Mouse (Mus musculus): ENCODE data around the gene Golt1a.

Golt1a gene

DNA sequence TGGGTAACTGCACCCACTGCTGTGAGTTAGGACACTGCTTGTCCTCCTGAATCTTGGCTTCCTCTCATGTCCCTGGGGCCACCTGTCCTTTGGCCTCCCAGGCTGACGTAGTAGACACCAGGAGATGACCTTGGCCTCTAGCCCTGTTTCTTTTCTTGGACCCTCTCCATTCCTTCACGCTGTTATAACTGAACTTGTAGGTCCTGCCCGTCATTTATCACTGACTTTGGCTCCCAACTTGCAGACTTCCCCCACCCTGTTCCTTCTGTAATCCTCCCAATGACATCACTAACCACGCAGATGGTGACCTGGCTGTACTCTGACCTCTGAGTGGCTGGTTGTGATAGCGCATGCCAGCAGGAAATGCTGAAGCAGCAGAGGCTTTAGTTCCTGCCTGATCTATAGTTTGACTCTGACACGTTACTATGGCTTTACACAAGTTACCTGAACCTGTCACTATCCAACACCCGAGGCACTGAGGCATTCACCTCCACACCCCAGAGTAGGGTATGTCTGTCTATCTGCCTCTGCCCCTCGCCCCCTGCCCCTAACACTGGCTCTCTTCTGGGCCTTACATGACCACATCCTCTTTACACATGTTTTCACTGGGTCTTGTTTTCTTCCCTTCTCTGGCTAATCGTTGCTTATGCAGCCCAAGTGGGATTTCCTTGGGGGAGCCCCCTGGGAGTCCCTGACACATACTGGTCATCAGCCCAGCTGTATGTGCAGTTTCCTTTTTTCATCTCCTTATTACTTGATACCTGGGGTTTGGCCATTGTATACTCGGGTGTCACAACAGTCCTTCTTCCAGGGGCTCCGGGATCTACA, 38.3 kb downstream of the Golt1a start:
- in situ Hi-C loops (cut with MboI, MseI): no loop called here

DNA sequence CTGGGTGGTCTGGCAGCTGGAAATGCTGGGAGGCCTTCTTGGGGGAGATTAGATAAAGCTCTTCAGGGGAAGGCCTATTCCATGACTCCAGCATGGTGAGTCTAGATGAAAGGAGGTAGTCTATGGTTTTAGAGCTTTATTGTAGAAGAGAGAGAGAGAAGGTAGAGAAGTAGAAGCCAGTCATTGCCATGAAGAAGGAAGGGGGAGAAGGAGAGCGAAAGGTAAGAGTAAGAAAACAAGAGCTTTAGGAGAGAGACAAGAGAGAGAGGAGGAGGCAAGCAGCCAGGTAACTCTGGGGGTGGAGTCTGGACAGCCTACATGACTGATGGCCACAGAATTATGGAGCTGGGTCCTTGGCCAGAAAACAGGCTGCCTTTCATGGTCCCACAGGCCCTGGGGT, 40.6 kb downstream of the Golt1a start, which contains the start of gene Ren1:
Gene Ren1 (plus strand): TSS at position 301 of the 400 bp plus-strand sequence.
- in situ Hi-C loops (cut with MboI, MseI): no loop called here

DNA sequence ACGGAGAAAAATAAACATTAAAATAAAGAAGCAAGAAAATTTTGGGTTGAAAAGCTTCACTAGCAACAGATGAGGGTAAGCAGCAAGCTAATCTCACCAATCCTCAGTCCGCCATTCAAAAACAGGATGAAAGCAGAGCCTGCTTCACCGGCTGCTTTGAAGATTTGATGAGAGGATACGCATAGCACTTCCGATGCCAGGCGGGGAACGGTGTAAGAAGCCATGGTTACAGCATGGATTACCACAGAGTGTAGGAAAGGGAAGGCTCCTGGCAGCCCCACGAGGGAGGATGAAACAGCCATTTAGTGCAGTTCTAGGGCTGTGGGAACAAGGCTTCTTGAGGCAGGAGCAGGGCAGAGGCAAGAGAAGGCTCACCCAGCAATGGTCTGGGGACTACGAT, 42.2 kb downstream of the Golt1a start:
- in situ Hi-C loops (cut with MboI, MseI): no loop called here

DNA sequence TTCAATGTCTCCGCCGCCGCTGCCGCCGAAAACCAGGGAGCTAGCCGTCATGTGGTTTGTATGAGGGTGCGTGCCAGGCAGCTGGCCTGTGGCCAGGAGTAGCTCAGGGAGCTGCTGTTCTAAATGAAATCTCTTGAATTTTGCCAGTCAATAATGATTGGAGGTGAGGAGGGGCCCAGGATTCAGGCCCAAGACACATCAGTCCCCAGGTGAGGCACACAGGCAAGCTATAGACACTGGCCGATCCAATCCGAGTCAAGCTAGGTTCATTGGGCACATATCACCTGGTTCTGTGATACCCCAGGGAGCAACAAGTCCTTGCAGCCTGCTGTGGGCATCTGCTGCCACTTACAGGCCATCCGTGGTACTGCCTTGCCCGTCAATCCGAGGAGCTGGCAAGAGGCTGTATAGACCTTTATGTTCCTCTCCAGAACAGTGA, 43.8 kb downstream of the Golt1a start:
- in situ Hi-C loops (cut with MboI, MseI): no loop called here

DNA sequence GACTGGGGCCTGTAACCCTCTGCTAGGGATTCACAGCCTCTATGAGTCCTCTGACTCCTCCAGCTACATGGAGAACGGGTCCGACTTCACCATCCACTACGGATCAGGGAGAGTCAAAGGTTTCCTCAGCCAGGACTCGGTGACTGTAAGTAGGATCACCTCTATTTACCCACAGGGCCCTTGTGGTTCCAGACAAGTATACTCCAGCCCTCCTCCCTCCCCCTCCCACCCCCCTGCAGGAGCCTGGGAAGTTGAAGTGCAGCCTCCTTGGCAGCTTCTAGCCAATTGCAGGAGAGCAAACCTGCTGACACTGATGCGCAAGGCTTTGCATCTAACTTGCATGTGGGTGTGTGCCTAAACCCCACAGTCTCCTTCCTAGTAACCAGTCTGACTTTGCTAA, 45.9 kb downstream of the Golt1a start:
- in situ Hi-C loops (cut with MboI, MseI): loop anchor here (5.0 kb wide), 1 partner anchor 38 kb away; no protein-coding TSS in a partner anchor

DNA sequence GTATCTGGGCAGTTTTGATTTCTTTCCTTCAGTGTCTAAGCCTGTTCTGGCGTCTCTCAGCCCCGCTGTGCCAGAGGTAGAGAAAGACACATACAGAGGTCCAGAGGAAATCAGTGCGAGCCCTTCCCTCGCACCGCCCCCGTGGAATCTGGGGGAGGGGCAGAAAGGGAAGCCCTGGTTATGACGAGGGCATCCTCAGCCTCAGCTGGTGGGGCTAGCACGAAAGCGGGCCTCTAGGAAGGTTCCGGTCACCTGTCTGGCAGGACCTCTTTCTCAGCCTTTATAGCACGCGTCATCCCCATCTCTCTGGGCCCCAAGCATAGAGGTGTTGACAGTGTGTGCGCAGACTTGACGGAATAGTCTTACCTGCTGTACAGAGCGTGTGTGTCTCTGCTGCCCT, 46.3 kb downstream of the Golt1a start:
- in situ Hi-C loops (cut with MboI, MseI): loop anchor here (5.0 kb wide), 1 partner anchor 39 kb away; no protein-coding TSS in a partner anchor

DNA sequence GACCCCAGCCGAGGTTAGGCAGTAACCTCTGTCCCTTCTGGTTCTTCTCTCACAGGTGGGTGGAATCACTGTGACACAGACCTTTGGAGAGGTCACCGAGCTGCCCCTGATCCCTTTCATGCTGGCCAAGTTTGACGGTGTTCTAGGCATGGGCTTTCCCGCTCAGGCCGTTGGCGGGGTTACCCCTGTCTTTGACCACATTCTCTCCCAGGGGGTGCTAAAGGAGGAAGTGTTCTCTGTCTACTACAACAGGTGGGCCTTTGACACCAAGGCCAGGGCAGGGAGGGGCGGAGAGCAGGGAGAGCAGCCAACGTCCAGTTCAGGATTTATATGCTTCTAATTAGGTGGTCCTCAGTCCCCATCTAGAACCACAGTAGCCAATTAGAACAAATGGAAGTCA, 46.7 kb downstream of the Golt1a start:
- in situ Hi-C loops (cut with MboI, MseI): loop anchor here (5.0 kb wide), 1 partner anchor 39 kb away; no protein-coding TSS in a partner anchor

DNA sequence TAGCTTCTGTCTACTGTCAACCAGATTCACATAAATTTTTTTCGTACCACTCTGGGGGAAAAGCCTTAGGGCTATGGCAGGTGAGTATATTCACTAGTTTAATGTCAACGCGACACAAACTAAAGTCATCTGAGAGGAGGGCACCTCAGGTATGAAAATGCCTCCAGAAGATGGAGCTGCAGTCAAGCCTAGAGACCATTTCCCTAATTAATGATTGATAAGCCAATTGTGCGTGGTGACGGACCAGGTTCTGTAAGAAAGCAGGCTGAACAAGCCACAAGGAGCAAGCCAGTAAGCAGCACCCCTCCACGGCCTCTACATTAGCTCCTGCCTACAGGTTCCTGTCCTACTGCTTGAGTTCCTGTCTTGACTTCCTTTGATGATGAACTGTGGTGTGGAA, 51.4 kb downstream of the Golt1a start:
- in situ Hi-C loops (cut with MboI, MseI): no loop called here

DNA sequence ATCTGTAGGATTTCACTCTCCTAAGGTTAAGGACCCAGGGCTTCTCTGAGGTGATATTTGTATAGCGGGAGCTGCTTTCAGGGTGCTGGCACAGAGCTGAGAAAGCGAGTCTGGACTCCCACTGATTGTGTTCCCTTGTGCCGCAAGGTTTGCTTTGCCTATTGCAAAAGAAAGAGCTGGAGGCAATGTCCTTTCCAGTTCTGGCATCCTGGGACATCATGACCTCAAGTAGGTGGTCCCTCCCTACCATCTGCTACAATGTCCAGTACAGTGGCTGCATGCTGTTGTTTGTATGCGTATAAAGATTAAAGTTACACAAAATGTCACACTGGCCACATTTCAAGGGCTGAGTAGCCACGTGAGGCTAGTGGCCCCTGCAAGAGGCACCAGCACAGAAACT, 52.5 kb downstream of the Golt1a start:
- in situ Hi-C loops (cut with MboI, MseI): no loop called here

DNA sequence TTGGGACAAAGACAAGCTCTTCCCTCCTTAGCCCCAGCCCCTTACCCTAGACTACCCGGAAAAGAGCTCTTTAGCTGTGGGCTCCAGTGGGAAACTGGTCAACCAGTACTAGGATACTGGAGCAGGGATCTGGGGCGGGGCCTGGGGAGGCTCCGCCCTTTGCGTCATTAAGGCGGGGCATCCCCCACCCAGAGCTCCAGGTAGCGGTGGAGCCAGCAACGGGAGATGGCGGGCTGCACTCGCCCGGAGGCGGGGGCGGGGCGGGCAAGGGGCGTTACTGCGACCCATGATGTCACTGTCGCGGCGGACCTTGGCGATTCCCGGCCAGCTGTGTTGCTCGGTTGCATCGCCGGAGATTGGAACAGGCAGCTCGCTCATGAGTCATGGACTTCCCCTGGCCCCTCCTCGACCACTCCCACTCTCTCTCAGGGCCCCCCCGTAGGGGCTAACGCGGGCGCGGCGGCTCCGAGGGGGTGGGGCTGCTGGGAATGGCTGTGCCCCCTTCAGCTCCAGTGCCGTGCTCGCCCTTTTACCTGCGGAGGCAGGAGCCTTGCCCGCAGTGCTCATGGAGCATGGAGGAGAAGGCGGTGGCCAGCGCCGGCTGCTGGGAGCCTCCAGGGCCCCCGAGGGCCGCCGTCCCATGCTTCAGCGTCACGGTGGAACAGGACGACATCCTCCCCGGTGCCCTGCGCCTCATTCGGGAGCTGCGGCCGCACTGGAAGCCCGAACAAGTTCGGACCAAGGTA, 53.8 kb downstream of the Golt1a start, which contains the start of gene Etnk2:
Gene Etnk2 (plus strand): TSS at position 297 of the 746 bp plus-strand sequence.
- in situ Hi-C loops (cut with MboI, MseI): no loop called here

DNA sequence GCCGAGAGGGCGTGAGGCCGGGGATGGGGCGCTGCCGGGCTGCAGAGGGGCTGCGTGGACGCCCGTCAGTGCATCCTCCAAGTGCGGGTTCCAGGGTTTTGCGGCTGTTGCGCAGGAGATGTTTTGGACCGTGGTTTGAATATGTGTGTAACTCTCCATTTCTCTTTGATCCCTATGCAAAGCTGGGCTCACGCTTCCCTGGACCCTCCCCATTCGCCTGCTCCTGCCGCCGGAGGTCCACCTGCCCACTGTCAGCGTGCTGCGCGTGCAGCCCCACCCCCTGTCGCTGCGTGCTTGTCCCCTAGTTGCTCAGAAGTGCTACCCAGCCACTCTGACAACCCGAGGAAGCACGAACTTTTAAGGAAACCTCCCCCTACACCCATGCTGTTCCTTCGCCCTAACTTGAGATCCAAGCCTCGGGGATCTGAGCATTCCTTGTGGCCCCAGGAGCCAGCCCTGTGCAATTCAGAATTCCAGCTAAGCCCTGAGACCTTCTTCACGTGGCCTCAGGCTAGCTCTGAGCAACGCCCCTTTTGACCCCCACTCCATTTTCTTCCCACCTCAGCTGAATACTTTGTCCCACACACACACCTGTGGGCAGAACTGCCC, 54.5 kb downstream of the Golt1a start:
- in situ Hi-C loops (cut with MboI, MseI): no loop called here

DNA sequence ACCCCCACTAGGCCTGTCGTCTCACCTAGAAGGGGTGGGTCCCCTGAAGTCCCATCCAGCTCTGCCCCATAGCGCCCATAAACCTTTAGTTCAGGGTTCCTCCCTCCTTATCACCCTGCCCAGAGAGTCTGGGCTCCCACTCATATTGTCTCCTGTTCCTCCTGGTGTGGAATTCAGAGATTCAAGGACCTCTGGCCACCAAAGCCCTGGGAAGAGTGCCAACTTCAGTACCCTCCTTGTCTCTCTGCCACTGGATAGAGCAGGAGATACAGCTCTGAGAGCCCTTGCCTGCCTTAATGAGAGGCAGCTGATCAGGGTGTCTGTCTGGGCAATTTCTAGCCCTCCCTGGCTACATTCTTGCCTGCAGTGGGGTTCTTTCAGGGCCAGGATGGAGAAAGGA, 55.3 kb downstream of the Golt1a start:
- in situ Hi-C loops (cut with MboI, MseI): no loop called here

DNA sequence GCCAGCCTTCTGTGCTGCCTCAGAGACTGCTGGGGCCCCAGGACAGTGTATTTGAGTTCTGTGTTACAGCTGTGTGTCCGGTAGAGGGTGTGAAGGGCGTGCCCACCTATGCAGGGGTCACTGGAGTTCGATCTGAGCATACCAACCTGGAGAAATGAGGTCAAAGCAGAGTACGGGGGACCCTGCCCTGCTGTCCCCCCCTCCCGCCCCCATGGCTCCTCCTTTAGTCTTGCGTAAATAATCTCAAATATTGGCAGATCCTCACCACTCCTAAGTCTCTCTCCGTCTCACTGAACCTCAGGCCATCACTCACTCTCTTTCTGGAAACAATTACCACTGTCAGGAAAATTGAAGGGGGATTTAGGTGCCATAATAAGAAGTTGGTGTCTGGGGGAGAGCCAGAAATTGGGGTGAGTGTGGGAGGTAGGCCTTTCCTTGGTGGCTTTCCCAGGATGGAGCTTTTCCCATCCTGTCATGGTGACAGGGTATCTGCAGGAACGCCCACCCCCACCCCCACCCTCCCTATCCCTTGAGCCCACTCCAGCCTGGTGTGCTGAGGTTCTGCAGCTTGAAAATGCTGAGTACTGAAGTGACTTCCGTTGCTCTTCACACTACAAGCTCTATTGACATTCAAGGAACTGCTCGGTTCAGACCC, 57.5 kb downstream of the Golt1a start:
- in situ Hi-C loops (cut with MboI, MseI): no loop called here

DNA sequence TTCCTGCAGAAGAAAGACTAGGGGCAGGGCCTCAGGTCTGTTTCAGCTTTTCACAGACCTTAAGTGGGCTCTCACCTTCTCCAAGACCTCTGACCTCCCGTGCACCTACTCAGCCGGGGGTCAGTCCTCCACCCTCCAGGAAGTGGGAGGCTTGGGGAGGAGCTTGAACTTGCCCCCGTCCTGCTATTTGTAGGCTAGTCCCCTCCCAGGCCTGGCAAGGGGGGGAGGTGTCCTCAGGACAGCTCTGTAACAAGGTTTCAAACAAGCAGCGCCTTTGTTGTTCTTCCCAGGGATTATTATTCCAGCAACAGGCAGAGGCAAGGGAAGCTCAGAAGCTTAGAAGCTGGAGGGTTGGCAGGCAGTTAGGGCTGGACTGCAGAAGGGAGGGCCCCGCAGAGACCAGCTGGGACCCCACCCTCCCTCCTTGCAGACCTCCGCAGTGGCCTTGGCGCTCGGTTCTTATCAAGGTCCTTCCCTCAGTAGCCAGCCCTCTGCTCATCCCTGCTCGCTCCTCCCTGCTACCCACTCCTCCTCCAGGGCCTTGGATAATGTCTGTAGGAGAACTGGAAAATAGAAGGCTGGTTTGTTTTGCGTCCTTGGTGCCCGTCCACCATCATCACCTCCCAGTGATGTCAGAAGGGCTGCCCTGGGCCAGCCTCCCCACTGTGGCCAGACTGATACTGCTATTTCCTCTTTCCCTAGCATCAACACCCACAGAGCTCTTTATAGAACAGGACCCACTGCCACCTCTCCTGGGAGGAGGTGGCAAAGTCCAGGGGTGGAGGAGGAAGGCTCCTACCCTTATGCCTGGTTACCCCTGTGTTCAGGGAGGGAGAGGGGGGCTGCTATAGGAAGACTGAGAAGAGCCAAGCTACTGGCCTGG, 58.2 kb downstream of the Golt1a start:
- in situ Hi-C loops (cut with MboI, MseI): no loop called here

DNA sequence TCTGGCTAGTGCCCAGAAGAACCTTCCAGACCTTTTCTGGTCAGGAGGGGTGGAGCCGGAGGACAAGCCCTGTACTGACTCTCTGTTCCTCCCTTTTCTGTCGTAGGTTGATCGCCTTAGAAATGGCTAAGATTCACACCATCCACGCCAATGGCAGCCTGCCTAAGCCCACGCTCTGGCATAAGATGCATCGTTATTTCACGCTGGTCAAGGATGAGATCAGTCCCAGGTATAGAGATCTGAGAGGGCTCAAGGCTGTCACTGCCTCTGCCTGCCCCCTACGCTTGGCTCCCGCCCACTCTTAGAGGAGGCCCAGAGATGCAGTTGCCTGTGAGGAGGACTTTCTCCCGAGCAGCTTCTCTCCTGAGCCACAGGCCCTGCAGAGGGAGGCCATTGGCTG, 59.0 kb downstream of the Golt1a start:
- in situ Hi-C loops (cut with MboI, MseI): no loop called here

DNA sequence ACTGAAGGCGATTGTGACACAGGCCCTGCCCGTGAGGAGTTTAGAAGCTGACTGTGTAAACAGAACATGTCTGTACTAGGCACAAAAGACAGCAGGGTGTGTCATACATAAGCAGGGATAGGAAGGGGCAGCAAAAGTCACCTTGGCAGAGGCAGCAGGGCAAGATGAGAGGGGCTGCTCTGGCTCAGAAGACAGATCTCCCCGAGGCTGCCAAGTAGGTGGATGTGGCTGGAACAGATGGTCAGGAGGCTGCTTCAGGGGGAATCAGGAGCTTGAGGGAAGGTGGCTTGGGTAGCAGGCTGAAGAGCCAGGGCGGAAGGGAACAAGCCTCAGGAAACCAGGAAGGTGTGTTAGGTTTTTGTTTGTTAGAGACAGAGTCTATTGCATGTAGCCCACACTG, 60.8 kb downstream of the Golt1a start:
- in situ Hi-C loops (cut with MboI, MseI): no loop called here

DNA sequence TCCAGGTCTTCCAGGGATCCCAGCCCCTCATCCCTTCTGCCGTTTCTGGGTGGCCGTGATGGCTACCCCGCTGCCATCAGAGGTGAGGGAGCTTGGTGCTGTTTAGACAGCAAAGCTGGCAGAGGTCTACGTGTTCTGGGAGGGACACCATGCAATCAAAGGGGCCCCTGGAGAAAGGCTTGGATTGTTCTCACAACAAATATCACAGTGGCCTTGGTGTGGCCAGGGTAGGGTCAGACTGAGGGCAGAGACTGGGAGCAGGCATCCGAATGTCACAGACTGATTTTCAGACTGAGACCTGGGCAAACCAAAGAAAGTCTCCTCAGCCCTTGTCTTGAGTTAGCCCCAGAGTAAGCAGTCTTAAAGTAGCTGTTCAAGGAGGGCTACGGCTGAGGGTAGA, 61.8 kb downstream of the Golt1a start:
- in situ Hi-C loops (cut with MboI, MseI): no loop called here

DNA sequence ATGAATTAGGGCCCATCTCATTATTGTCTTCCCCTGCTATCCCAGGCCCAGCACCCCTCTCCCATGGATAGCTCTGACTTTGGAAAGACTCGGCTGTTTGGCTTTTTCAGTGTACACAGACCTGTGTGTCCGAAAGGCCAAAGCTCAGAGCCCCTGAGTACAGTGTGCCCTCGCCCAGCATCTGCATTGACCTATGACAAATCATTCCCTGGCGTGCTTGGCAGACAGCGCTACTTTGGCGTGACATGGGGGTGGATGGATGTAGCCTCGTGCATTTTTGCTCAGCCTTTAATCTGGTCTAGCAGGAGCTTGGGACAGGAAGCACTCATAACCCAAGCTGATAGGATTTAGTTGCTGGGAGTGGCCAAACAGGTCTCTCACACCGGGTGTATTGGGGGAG, 62.5 kb downstream of the Golt1a start:
- in situ Hi-C loops (cut with MboI, MseI): no loop called here

Data from T-helper 2 cell (primary cell).